Mouse (Mus musculus) embryo, embryonic 11.5 days (tissue): ENCODE measurements around the gene Slc12a5.

Source experiments
- DNase-seq: peaks from one replicate; pipeline ENCODE4 v3.0.0-alpha.2; 2012; ENCODE audit warnings: low read depth, low spot score

Gene Slc12a5

GRCm38 (mm10) chr2:164960716-164961441 is at the start of gene Slc12a5:
Slc12a5 (plus strand) TSS chr2:164960802.
- DNase-seq = no peak

- peak; percentile 91 for DNase-seq
These were observed 49.2 kb upstream of the Slc12a5 start, which contains the start of gene Zfp335 for GRCm38 (mm10) chr2:164911086-164912048. Zfp335 (minus strand) TSS chr2:164911757.

DNA sequence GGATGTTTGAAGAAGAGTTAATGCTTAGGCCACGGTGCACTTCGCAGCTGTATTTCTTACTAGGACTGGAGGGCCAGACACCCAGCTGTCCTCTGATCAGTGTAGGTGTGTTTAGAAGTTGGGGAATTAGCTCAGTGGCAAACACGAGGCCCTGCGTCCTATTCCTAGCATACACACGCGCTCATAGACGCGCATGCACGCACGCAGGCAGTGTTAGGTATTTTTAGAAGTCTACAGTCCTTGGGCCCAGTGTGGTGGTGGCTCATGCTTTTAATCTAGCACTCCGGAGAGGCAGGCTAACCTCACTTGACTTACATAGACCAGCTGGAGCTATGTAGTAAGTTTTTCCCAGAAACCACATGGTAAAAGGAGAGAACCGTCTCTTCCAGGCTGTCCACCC is 48.5 kb upstream of the Slc12a5 start:
- no peak for DNase-seq

DNA sequence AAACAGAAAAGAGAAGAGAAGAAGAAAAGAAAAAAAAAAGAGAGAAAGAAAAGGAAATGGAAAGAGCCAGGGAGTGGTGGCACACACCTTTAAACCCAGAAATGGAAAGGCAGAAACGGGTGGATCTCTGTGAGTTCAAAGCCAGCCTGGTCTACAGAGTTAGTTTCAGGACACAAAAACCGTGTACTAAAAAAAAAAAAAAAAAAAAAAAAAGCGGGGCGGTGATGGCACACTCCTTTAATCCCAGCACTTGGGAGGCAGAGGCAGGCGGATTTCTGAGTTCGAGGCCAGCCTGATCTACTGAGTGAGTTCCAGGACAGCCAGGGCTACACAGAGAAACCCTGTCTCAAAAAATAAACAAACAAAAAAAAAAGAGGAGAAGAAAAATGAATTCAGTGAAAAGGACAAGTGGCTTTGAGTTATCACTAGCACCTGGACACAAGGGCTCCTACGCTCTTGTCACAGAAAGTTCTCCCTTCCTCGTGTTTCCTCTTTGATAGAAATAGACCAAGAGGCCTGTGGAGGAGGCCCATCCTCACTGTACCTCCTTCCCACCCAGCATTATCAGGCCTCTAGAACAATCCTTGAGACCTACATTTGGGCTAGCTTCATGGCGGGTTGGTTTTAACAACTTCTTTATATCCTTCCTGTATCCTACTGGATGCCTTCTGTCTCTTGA is 47.7 kb upstream of the Slc12a5 start:
- DNase-seq = no peak

GRCm38 (mm10) chr2:164913428-164913786 is 47.2 kb upstream of the Slc12a5 start:
- DNase-seq = no peak

DNA sequence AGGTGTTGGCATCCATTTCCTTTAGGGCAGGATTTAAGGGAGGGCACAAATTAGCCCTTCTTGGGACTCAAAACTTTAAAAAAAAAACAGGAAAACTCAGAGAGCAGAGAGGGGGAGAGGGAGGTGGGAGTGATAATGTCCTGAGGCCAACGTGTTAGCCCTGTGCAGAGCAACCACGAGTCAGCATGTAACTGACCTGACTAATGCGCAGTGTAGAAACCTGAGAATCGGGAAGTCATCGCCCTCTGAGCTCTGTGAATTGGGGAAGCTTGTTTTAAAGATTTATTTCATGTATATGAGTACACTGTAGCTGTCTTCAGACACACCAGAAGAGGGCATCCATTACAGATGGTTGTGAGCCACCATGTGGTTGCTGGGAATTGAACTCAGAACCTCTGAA is 43.8 kb upstream of the Slc12a5 start:
- DNase-seq = no peak

- DNase-seq = no peak
These were observed 43.2 kb upstream of the Slc12a5 start for GRCm38 (mm10) chr2:164917371-164917770.

DNA sequence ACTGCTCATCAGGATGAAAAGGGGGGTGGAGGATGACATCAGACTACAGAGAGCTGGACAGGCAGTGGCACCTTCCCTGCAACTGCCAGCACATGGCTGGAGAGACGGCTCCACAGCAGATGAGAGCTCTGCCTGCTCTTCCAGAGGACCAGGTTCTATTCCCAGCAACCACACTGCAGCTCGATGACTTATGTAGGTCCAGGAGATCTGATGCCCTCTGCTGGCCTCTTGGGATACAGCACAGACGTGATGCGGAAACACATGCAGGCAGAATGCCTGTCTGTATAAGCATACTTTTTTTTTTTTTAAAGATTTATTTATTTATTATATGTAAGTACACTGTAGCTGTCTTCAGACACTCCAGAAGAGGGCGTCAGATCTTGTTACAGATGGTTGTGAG is 42.3 kb upstream of the Slc12a5 start:
- DNase-seq = no peak

GRCm38 (mm10) chr2:164921984-164922383 is 38.6 kb upstream of the Slc12a5 start:
- no peak for DNase-seq

DNA sequence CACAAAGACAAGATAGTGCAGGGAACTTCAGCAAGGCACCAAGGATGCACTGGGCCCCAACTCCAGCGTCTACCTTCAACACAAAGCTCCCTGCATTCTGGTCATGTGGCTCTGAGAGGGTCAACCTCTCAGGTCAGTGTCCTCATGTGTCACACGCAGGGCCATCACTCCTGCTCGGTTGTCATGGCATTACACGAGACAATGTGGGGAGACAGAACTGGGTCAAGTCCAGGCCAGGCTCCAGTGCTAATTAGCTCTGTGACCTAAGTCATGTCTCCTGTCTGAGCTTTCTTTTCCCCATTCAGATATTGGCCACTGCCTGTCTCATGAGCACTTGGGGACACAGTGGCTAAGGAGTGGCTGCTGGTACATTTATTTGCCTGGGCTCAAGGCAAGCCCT is 37.3 kb upstream of the Slc12a5 start:
- DNase-seq = no peak

- peak; percentile 62 for DNase-seq
These were observed 36.3 kb upstream of the Slc12a5 start for GRCm38 (mm10) chr2:164924100-164924857.

GRCm38 (mm10) chr2:164930706-164931581 is 29.7 kb upstream of the Slc12a5 start:
- no peak for DNase-seq

DNA sequence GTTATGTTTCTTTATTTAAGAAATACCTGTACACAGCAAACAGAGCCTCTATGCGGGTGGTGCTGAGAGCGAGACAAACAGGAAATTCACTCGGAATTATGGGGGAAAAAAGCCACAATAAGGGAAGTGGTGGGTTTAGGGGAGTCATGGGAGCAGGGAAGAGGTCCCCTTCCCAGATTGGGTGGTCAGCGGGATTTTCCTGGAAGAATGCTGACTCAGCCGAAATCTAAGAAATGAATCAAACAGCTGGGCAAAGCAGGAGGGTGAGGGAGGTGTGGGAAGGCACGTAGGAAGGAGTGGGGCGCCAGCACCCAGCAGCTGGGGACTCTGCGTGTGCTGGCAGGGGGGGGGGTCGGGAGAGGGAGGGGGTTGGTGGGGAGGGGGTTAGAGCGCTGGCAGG is 27.1 kb upstream of the Slc12a5 start:
- no peak for DNase-seq

GRCm38 (mm10) chr2:164935991-164936390 is 24.6 kb upstream of the Slc12a5 start:
- DNase-seq = no peak

DNA sequence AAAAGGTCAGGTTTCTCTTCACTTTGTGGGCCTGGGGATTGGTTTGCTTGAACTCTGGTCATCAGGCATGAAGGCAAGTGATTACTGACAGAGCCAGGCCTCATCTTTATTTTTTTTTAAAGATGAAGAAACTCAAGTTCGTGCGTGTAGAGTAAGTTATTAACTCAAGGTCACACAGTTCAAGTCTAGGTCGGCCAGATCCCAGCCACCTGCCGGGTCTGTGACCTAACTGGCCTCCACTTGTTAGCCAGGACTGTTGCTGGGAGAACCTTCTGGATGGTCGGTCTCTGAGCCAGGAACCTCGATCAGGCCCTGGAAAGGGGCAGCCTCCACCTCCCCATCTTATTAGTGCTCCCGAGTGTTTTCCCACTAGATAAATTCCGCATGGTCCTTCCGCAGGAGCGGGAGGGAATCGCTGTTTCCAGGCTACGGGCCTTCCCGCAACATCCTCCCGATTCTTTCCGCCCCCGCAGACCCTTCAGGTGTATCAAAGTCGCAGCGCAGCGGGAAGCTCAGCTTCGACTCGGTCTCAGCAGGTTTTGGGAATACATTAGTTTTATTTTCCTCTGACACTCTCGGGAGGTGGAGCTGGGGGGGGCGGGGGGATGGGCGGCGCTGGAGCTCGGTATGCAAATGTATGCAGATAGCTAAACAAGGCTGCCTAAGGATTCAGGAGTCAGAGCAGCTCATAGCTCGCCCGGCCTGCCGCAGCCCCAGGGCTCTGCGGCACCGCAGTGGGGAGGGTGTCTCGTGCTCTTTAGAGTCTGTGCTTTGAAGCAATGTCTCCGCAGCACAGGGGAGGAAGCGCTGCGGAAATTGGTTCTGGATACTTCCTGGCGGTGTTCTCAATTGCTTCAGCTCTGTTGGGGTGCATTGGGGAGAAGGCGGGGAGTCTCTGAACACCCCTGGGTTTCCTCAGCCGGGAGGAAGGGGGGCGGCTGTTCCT is 22.2 kb upstream of the Slc12a5 start:
- no peak for DNase-seq

DNA sequence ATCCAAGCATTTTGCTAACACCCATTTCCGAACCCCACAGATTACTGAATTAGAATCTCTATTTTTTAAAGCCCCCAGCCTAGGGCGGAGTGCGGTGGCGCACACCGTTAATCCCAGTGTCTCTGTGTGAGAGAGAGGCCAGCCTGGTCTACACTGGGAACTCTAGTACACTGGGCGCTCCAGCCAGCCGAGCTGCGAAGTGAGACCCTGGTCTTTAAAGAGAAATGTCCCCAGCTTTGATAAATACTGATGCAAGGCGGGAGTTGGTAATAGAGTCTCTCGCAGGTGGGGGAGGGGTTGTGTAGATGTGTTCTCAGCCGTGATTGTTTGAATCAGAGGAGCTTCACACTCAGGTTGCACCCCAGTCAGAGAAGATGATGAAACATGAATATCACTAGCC is 21.5 kb upstream of the Slc12a5 start:
- no peak for DNase-seq

DNA sequence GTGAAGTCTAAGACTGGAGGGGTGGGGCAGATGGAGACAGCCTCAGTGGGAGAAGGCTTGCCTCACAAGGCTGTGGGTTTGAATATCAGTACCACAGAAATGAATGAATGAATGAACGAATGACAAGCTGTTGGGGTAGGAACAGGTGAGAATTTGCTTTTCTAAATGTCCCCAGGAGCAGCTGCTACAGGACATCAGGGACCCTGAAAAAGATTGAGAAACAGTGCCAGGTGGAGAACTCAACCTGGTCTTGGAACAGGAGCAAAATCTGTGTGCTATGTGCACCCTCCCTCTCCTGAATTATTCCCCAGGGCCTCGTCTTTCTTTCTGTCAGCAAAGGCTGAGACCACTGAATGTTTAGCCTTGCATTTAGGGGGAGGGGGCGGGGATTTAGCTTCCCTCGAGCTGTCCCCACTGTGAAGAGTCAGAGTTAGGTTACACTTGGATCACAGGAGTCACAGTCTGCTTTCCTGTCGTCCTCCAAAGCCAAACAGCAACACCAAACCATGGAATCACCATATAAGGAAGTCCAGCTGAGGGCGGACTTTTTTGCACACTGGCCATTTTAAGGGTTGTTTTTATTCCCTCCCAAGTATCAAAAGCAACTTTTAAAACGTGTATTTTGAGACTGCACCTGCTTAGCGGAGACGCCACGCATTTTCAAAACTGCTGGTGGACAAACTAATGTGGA is 20.3 kb upstream of the Slc12a5 start, which contains the start of gene Mmp9:
Gene Mmp9 (plus strand): TSS at position 641 of the 691 bp plus-strand sequence.
- DNase-seq = peak; percentile 38

- DNase-seq = no peak
These were observed 17.8 kb upstream of the Slc12a5 start for GRCm38 (mm10) chr2:164942692-164943290.
